Mouse (Mus musculus) olfactory bulb, adult 2 months (tissue): ENCODE measurements around the gene Rps17.

ENCODE experiments used
- CTCF ChIP-seq: fragments of 200-500 bp; IDR thresholded peaks from 2 replicates; pipeline ENCODE4 v1.5.1; 2012; ENCODE audit warnings: low read depth, mild to moderate bottlenecking, low read length, moderate library complexity; ENCODE audit not compliant: insufficient read depth
- POLR2A ChIP-seq: fragments of 200-500 bp; IDR thresholded peaks from 2 replicates; pipeline ENCODE4 v1.6.1; 2012; ENCODE audit warnings: mild to moderate bottlenecking, low read depth, low read length, moderate library complexity; ENCODE audit not compliant: insufficient read depth

DNA sequence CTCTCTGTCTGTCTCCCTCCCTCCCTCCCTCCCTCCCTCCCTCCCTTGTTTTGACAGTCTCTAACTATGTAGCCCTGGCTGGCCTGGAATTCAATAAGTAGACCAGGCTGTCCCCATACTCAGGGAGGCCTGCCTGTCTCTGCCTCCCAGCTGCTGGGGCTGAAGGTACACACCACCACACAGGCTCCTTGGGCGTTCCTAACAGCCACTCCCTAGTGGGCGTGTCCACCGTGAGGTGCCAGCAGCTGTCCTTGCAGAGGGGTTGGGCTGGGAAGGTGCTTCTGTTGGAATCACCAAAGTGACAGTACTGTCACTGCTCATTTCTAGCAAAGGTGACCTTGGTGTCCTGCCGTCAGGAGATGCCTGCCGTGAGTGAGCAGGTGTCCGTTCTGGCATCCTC lies 18.2 kb downstream of the Rps17 start:
- TF ChIP-seq CTCF (no peak), POLR2A (no peak)
